Mouse (Mus musculus): ENCODE results near the gene Ptrh1. TPM values are rescaled to one million over a fixed set of nuclear protein-coding genes. Genes with fewer than 3 reads are reported as not detected.

Ptrh1 gene
- total RNA-seq, 2 experiments from 2014 or later, result 5.9 to 7.9 TPM

GRCm38 (mm10) chr2:32752181-32752580 lies 23.4 kb upstream of the Ptrh1 start:
- no peak for DNase-seq (ENCODE audit: extremely low spot score in 1 of 2, low spot score in 1 of 2)

- DNase-seq (ENCODE audit: extremely low spot score in 1 of 2, low spot score in 1 of 2), result no peak
Observed at GRCm38 (mm10) chr2:32756674-32757055, 18.9 kb upstream of the Ptrh1 start.

GRCm38 (mm10) chr2:32757056-32757845 lies 18.3 kb upstream of the Ptrh1 start, which contains the start of gene Tor2a:
Gene Tor2a, plus strand, starts transcription at chr2:32757234.
- DNase-seq (ENCODE audit: extremely low spot score in 1 of 2, low spot score in 1 of 2), result peak; percentile 82 to 95

- no peak for DNase-seq (ENCODE audit: extremely low spot score in 1 of 2, low spot score in 1 of 2)
Observed at GRCm38 (mm10) chr2:32758503-32758902, 17.1 kb upstream of the Ptrh1 start.

GRCm38 (mm10) chr2:32759001-32759400 lies 16.6 kb upstream of the Ptrh1 start:
- DNase-seq (ENCODE audit: extremely low spot score in 1 of 2, low spot score in 1 of 2), result no peak

GRCm38 (mm10) chr2:32761361-32761760 lies 14.2 kb upstream of the Ptrh1 start:
- no peak for DNase-seq (ENCODE audit: extremely low spot score in 1 of 2, low spot score in 1 of 2)

- DNase-seq (ENCODE audit: extremely low spot score in 1 of 2, low spot score in 1 of 2), result no peak
Observed at GRCm38 (mm10) chr2:32761859-32762258, 13.7 kb upstream of the Ptrh1 start.

- DNase-seq (ENCODE audit: extremely low spot score in 1 of 2, low spot score in 1 of 2), result no peak
Observed at GRCm38 (mm10) chr2:32763353-32763752, 12.2 kb upstream of the Ptrh1 start.

GRCm38 (mm10) chr2:32767241-32767640 lies 8.3 kb upstream of the Ptrh1 start:
- DNase-seq (ENCODE audit: extremely low spot score in 1 of 2, low spot score in 1 of 2), result no peak

- no peak for DNase-seq (ENCODE audit: extremely low spot score in 1 of 2, low spot score in 1 of 2)
Observed at GRCm38 (mm10) chr2:32768661-32769285, 6.8 kb upstream of the Ptrh1 start.

GRCm38 (mm10) chr2:32769327-32770085 lies 6.1 kb upstream of the Ptrh1 start:
- DNase-seq (ENCODE audit: extremely low spot score in 1 of 2, low spot score in 1 of 2), result no peak

GRCm38 (mm10) chr2:32771886-32772285 lies 3.7 kb upstream of the Ptrh1 start:
- no peak for DNase-seq (ENCODE audit: extremely low spot score in 1 of 2, low spot score in 1 of 2)

GRCm38 (mm10) chr2:32772626-32773279 lies 2.8 kb upstream of the Ptrh1 start:
- DNase-seq (ENCODE audit: extremely low spot score in 1 of 2, low spot score in 1 of 2), result no peak

GRCm38 (mm10) chr2:32776192-32776591 lies 606 bp downstream of the Ptrh1 start:
- no peak for DNase-seq (ENCODE audit: extremely low spot score in 1 of 2, low spot score in 1 of 2)

GRCm38 (mm10) chr2:32778081-32778480 lies 2.5 kb downstream of the Ptrh1 start:
- no peak for DNase-seq (ENCODE audit: extremely low spot score in 1 of 2, low spot score in 1 of 2)

GRCm38 (mm10) chr2:32779131-32779530 lies 3.5 kb downstream of the Ptrh1 start:
- peak; percentile 38 to 67 for DNase-seq (ENCODE audit: extremely low spot score in 1 of 2, low spot score in 1 of 2)

GRCm38 (mm10) chr2:32779714-32780113 lies 4.1 kb downstream of the Ptrh1 start:
- no peak for DNase-seq (ENCODE audit: extremely low spot score in 1 of 2, low spot score in 1 of 2)

GRCm38 (mm10) chr2:32781710-32782109 lies 6.1 kb downstream of the Ptrh1 start:
- DNase-seq (ENCODE audit: extremely low spot score in 1 of 2, low spot score in 1 of 2), result no peak

- no peak for DNase-seq (ENCODE audit: extremely low spot score in 1 of 2, low spot score in 1 of 2)
Observed at GRCm38 (mm10) chr2:32784048-32784681, 8.6 kb downstream of the Ptrh1 start, which contains the start of gene Cfap157. Gene Cfap157, minus strand, starts transcription at chr2:32784428.

GRCm38 (mm10) chr2:32787176-32787575 lies 11.6 kb downstream of the Ptrh1 start:
- DNase-seq (ENCODE audit: extremely low spot score in 1 of 2, low spot score in 1 of 2), result peak in 1 of 2 experiments; percentile 31
